Mouse (Mus musculus): ENCODE measurements at regions not wholly inside any gene's neighbourhood (a gene's known extent, or its start where the extent isn't known, plus 50 kb on each side); places are given as distances from the start of the nearest gene placed in this dataset.

GRCm38 (mm10) chr6:47650463-47651384 is 55.6 kb upstream of the Ezh2 start:
- TF ChIP-seq CHD2 (IDR thresholded peaks at IDR 0.05; ENCODE audit: low read depth, low read length) (no peak), ZNF384 (IDR thresholded peaks at IDR 0.05; ENCODE audit: low read depth, low read length) (peak; percentile 73; the same call in 1 of the 2 replicates), HCFC1 (IDR thresholded peaks at IDR 0.05; ENCODE audit: borderline replicate concordance, insufficient read depth, low read length) (no peak)

Data from ES-E14 (cell line).